Mouse (Mus musculus) embryonic facial prominence, embryonic 15.5 days (tissue): Measurements from ENCODE around the gene Myef2. TPM values are rescaled to one million over a fixed set of nuclear protein-coding genes. Genes with fewer than 3 reads are reported as not detected.

ENCODE experiments used
- ATAC-seq: fragments of 200-750 bp; cut with Nextera tagmentation; 2 replicates; pipeline ENCODE4 v1.8.0; 2017; ENCODE audit warnings: low read depth, moderate TSS enrichment; ENCODE audit not compliant: insufficient number of reproducible peaks, low FRiP score, low TSS enrichment
- H3K27ac ChIP-seq: fragments of 300-500 bp; sonication (generic); replicated peaks from 2 replicates; pipeline ENCODE4 v1.5.1; 2015; ENCODE audit warnings: mild to moderate bottlenecking, inconsistent platforms
- H3K27me3 ChIP-seq: fragments of 300-500 bp; sonication (generic); 2 replicates; pipeline ENCODE4 v1.6.1; 2015; ENCODE audit warnings: inconsistent platforms
- H3K36me3 ChIP-seq: fragments of 300-500 bp; sonication (generic); 2 replicates; pipeline ENCODE4 v1.6.1; 2015; ENCODE audit warnings: mild to moderate bottlenecking, inconsistent platforms
- H3K4me1 ChIP-seq: fragments of 300-500 bp; sonication (generic); 2 replicates; pipeline ENCODE4 v1.6.1; 2015; ENCODE audit warnings: inconsistent platforms
- H3K4me2 ChIP-seq: fragments of 300-500 bp; sonication (generic); replicated peaks from 2 replicates; pipeline ENCODE4 v1.6.1; 2015; ENCODE audit warnings: mild to moderate bottlenecking, inconsistent platforms
- H3K4me3 ChIP-seq: fragments of 300-500 bp; sonication (generic); replicated peaks from 2 replicates; pipeline ENCODE4 v1.5.1; 2015; ENCODE audit warnings: mild to moderate bottlenecking, inconsistent platforms
- H3K9ac ChIP-seq: fragments of 300-500 bp; sonication (generic); 2 replicates; pipeline ENCODE4 v1.6.1; 2015; ENCODE audit warnings: inconsistent platforms
- H3K9me3 ChIP-seq: fragments of 300-500 bp; sonication (generic); replicated peaks from 2 replicates; pipeline ENCODE4 v1.6.1; 2016; ENCODE audit warnings: inconsistent platforms
- WGBS: fragments of 180-500 bp; shearing (Covaris S2); methylation state at CpG from one replicate; pipeline ENCODE4 v1.1.7; 2015; 5-methylcytosine and 5-hydroxymethylcytosine counted together
- polyA plus RNA-seq: library from polyadenylated mRNA; unstranded; fragments of >200 nt; fragmentation: Nextera tagmentation; extraction: Ambion mirVana; gene quantifications from 2 replicates; pipeline ENCODE4 v1.2.1, GENCODE M21; 2015

Gene Myef2
- polyA plus RNA-seq: 75.1 and 79.2 TPM in 2 replicates

DNA sequence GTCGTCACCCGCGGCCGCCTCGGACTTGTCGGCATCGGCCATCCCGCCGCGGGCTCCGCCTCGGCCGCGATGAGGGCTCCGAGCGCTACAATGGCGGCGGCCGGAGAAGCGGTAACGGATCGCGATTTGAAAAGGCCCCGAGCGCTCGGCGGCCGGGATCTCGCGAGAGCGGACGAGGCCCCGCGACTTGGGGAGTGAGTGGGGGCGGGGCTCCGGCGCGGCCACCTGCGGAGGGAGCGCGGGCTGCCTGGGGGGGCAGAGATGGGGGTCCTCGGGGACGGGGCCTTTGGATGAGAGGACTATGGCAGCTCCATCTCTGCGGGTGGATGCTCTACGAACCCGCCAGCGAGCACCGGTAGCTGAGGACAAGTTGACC is at the start of gene Myef2:
Gene Myef2 (minus strand): TSS at position 185 of the 376 bp plus-strand sequence.
- peak within 1 kb of the TSS; percentile 76 for H3K9ac ChIP-seq
- ATAC-seq: peak; percentile 74
- no peaks in the 10 kb centered on the region for H3K4me1 ChIP-seq
- H3K27ac ChIP-seq: peak within 1 kb of the TSS; percentile 89
- H3K4me2 ChIP-seq: peak within 1 kb of the TSS; percentile 68
- no peaks in the 10 kb centered on the region for H3K36me3 ChIP-seq
- WGBS: under 1% methylated on average over 36 of the region's 48 CpGs
- H3K27me3 ChIP-seq: no peaks in the 10 kb centered on the region
- H3K9me3 ChIP-seq: no peaks in the 10 kb centered on the region
- H3K4me3 ChIP-seq: peak within 1 kb of the TSS; percentile 77

GRCm38 (mm10) chr2:125162012-125162470 is 38.6 kb upstream of the Myef2 start:
- WGBS: 68% methylated on average over 4 of the region's 4 CpGs
- Histone ChIP-seq H3K4me2 (no peak overlapping the region), H3K27me3 (no peaks in the 10 kb centered on the region), H3K9ac (no peak overlapping the region), H3K4me3 (no peak overlapping the region), H3K4me1 (no peaks in the 10 kb centered on the region), H3K9me3 (no peaks in the 10 kb centered on the region), H3K36me3 (no peaks in the 10 kb centered on the region), H3K27ac (no peak overlapping the region)
- no peak for ATAC-seq

DNA sequence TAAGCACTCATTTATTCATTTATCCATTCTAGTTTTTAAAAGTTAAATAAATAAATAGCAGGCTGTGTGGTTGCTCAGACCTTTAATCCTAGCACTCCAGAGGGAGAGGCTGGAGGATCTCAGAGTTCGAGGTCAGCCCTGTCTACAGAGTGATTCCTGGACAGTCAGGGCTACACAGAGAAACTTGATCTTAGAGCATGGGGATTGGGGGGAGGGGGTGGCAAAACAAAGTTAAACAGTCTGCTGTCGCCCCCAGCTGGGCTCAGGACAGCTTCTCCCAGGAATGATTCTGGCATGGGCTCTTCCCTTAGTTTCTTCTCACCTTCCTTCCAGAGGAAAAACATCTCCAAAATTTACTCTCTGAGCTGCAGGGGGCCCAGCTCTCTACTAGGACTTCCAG is 32.0 kb upstream of the Myef2 start:
- Histone ChIP-seq H3K4me1 (no peaks in the 10 kb centered on the region), H3K4me2 (no peak overlapping the region), H3K4me3 (no peak overlapping the region), H3K27me3 (no peaks in the 10 kb centered on the region), H3K36me3 (no peaks in the 10 kb centered on the region), H3K9ac (no peak overlapping the region), H3K9me3 (no peaks in the 10 kb centered on the region), H3K27ac (no peak overlapping the region)
- no peak for ATAC-seq
- 9% methylated on average over 2 of the region's 2 CpGs for WGBS

GRCm38 (mm10) chr2:125154294-125154693 is 30.8 kb upstream of the Myef2 start:
- Histone ChIP-seq H3K9me3 (no peaks in the 10 kb centered on the region), H3K4me2 (no peak overlapping the region), H3K4me3 (no peak overlapping the region), H3K27ac (no peak overlapping the region), H3K36me3 (no peaks in the 10 kb centered on the region), H3K27me3 (no peaks in the 10 kb centered on the region), H3K4me1 (no peaks in the 10 kb centered on the region), H3K9ac (no peak overlapping the region)
- 73% methylated on average over 9 of the region's 9 CpGs for WGBS
- ATAC-seq: no peak

DNA sequence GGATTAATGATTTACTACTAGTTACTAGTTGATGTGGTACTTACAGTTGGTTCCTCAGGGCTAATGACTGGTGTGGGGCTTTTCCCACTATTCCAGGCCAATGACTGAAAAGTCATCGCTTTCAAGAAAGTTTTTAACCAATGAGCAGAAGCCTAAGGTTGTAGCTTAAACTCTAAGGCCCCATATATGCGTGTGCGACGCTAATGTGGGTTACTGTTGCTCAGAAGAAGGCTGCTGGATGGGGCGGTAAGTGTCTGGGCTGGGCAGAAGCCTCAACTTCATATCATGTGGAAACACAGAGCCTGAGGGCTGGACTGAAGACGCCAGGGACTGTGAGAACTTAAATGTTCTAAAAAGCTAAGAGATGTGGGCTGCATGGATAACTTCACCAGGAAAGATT is 28.9 kb upstream of the Myef2 start, which contains the start of gene Slc12a1:
Gene Slc12a1 (plus strand): TSS at position 118 of the 400 bp plus-strand sequence.
- 76% methylated on average over 6 of the region's 6 CpGs for WGBS
- H3K27ac ChIP-seq: no peak within 1 kb of the TSS

DNA sequence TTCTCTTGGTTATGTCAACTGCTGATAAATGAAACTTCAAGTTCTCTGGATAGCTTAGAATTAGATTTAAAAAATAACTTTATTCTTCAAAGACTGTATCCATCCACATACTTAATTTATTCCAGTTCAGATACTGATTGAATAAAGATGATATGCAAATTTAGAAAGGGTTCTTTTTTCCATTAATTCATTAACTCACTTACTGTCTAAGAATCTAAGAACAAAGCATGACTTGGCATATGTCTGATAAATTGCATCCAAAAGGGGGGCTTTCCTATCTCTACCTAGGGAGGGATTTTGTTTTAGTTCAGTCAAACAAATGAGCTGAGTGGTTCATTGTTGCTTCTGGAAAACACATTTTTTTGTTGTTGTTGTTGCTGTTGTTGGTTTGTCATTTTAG is 18.9 kb upstream of the Myef2 start:
- Histone ChIP-seq H3K9ac (no peak overlapping the region), H3K27me3 (peaks cover 4% of the 10 kb centered on the region; the same call in 1 of the 2 replicates), H3K27ac (no peak overlapping the region), H3K4me3 (no peak overlapping the region), H3K4me2 (no peak overlapping the region), H3K36me3 (no peaks in the 10 kb centered on the region), H3K9me3 (no peaks in the 10 kb centered on the region), H3K4me1 (no peaks in the 10 kb centered on the region)
- no peak for ATAC-seq

More for the DNA sequence above, 28.9 kb upstream of the Myef2 start, which contains the start of gene Slc12a1:
- ATAC-seq: no peak
- H3K4me3 ChIP-seq: no peak within 1 kb of the TSS
- no peak within 1 kb of the TSS for H3K4me2 ChIP-seq
- no peaks in the 10 kb centered on the region for H3K27me3 ChIP-seq
- no peaks in the 10 kb centered on the region for H3K9me3 ChIP-seq
- no peaks in the 10 kb centered on the region for H3K36me3 ChIP-seq
- no peaks in the 10 kb centered on the region for H3K4me1 ChIP-seq
- H3K9ac ChIP-seq: no peak within 1 kb of the TSS

DNA sequence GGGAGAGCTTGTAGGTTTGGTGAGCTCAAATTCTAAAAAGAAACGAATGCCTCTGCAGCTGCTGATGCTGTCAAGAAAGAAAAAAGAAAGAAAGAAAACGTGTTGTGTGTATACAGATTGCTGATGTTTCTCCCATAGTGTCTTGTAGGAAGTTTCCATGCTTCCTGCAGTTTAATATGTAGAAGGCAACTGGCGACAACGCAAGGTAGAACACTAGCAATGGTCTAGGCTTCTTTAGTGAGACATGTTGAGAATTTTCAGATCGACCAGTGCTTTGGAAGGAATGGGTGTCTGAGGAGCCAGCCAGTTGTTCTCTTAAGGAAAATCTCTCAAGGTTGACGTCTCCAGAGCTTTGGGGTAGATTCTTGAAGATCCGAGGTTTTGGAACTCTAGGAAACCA is 13.4 kb upstream of the Myef2 start:
- H3K4me2 ChIP-seq: peak overlapping the region; percentile 61
- no peak for ATAC-seq
- no peak overlapping the region for H3K27ac ChIP-seq
- no peak overlapping the region for H3K9ac ChIP-seq
- peaks cover 4% of the 10 kb centered on the region; the same call in 1 of the 2 replicates for H3K27me3 ChIP-seq
- H3K4me1 ChIP-seq: peaks cover 9% of the 10 kb centered on the region
- WGBS: 26% methylated on average over 7 of the region's 7 CpGs
- H3K36me3 ChIP-seq: no peaks in the 10 kb centered on the region
- H3K9me3 ChIP-seq: no peaks in the 10 kb centered on the region
- peak overlapping the region; percentile 34; the same call in 1 of the 2 replicates for H3K4me3 ChIP-seq

DNA sequence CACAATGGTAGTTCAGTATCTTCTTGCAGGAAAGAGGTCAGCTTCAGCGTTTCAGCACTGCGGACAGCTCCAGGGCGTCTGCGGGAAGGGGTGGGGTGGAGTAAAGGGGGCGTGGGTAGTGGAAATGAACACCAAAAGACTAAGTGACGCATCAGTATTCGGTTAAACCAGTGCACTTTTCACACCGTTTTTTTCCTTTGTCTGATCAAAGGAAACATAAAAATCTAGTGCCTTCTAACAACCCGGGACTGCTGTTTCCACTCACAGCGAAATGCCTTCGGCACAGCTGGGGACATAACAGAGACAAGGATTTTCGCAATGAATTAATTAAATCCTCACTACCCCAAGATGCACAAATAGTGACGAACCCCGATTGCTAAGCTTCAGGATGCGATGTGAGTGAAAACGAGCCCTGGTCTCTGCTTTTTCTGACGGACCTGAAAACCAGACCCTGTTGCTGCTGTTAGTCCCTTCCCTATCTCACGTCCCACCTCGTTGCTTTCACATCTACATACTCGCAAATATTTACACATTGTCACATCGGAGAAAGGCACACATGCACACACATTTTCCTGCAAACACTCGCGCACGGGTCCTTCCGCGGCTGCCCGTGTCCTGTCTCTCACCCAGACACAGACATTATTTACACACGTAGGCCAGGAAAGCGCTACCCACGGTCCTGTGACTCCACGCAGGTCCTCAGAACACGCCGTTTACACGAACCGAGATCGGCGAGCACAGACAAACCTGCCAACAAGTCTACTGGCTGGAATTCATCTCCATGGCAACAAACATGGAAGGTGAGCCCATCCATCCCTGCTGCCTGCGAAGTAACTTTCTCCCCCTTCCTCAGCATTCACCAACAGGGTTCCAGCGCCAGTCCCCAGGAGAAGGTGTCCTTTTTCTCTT is 12.7 kb upstream of the Myef2 start, which contains the start of gene Ctxn2:
Gene Ctxn2 (plus strand): TSS at position 790 of the 909 bp plus-strand sequence.
- no peaks in the 10 kb centered on the region for H3K9me3 ChIP-seq
- H3K36me3 ChIP-seq: no peaks in the 10 kb centered on the region
- H3K4me2 ChIP-seq: peak within 1 kb of the TSS; percentile 61
- WGBS: under 1% methylated on average over 39 of the region's 39 CpGs
- no peak within 1 kb of the TSS for H3K9ac ChIP-seq
- H3K27me3 ChIP-seq: peaks cover 3% of the 10 kb centered on the region; the same call in 1 of the 2 replicates
- peak within 1 kb of the TSS; percentile 34 for H3K4me3 ChIP-seq
- no peak within 1 kb of the TSS for H3K27ac ChIP-seq
- peak; percentile 69; the same call in 1 of the 2 replicates for ATAC-seq
- H3K4me1 ChIP-seq: peaks cover 9% of the 10 kb centered on the region

DNA sequence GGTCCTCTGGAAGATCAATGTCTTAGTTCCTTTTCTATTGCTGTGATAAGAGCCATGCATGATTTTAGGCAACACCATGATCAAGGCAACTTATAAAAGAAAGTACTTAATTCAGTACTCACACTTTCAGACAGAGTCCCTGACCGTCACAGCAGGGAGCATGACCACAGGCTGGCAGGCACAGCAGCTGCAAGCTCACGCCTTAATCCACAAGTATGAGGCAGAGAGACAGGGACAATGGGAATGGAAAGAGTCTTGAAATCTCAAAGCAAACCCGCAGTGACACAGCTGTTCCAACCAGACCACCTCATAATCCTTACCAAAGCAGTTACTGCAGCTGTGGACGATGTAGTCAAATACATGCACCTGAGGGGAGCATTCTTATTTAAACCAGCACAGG is 10.7 kb upstream of the Myef2 start:
- Histone ChIP-seq H3K36me3 (no peaks in the 10 kb centered on the region), H3K4me1 (peaks cover 9% of the 10 kb centered on the region), H3K4me3 (no peak overlapping the region), H3K4me2 (no peak overlapping the region), H3K27me3 (no peaks in the 10 kb centered on the region), H3K9ac (no peak overlapping the region), H3K27ac (no peak overlapping the region), H3K9me3 (no peaks in the 10 kb centered on the region)
- 38% methylated on average over 4 of the region's 4 CpGs for WGBS
- ATAC-seq: no peak

- H3K4me3 ChIP-seq: no peak overlapping the region
- 83% methylated on average over 3 of the region's 3 CpGs for WGBS
- no peaks in the 10 kb centered on the region for H3K27me3 ChIP-seq
- ATAC-seq: no peak
- H3K4me2 ChIP-seq: no peak overlapping the region
- H3K4me1 ChIP-seq: no peaks in the 10 kb centered on the region
- no peak overlapping the region for H3K9ac ChIP-seq
- H3K27ac ChIP-seq: no peak overlapping the region
- H3K36me3 ChIP-seq: no peaks in the 10 kb centered on the region
- no peaks in the 10 kb centered on the region for H3K9me3 ChIP-seq
Measured at GRCm38 (mm10) chr2:125126792-125127191, 3.3 kb upstream of the Myef2 start.

GRCm38 (mm10) chr2:125125824-125126223 is 2.4 kb upstream of the Myef2 start:
- WGBS: 33% methylated on average over 4 of the region's 4 CpGs
- H3K27me3 ChIP-seq: no peaks in the 10 kb centered on the region
- H3K4me3 ChIP-seq: no peak overlapping the region
- H3K36me3 ChIP-seq: no peaks in the 10 kb centered on the region
- H3K9me3 ChIP-seq: no peaks in the 10 kb centered on the region
- H3K4me1 ChIP-seq: no peaks in the 10 kb centered on the region
- no peak overlapping the region for H3K27ac ChIP-seq
- no peak overlapping the region for H3K9ac ChIP-seq
- no peak overlapping the region for H3K4me2 ChIP-seq
- no peak for ATAC-seq
